9 mouse cellular contexts compared by ENCODE assay signal in the genomic region with DNA sequence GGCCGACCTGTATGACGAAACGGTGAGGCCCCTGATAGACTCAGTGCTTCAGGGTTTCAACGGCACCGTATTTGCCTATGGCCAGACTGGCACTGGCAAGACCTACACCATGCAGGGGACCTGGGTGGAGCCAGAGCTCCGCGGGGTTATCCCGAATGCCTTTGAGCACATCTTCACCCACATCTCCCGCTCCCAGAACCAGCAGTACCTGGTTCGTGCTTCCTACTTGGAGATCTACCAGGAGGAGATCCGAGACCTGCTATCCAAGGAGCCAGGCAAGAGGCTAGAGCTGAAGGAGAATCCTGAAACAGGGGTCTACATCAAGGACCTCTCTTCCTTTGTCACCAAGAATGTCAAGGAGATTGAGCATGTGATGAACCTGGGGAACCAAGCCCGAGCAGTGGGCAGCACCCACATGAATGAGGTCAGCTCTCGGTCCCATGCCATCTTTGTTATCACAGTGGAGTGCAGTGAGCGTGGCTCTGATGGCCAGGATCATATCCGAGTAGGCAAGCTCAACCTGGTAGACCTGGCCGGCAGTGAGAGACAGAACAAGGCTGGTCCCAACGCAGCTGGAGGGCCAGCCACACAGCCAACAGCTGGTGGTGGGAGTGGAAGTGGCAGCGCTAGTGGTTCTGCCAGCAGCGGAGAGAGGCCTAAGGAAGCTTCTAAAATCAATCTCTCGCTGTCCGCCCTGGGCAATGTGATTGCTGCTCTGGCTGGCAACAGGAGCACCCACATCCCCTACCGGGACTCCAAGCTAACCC. TPM values are rescaled to one million over a fixed set of nuclear protein-coding genes. Genes with fewer than 3 reads are reported as not detected.
DNase-seq lines count a peak whose midpoint lies in the region; ATAC-seq and TF ChIP-seq lines count a peak whose summit lies in the region.
"Had no signal": no experiment of that assay in that cellular context is flagged by ENCODE, and none has a peak within 500 bp of the region (broad histone marks: within the 10 kb centered on the region; RNA-seq: fewer than 3 reads in every experiment).

No protein-coding gene starts in this region.

- H3K27me3 ChIP-seq in heart, embryonic 11.5 days (ENCODE audit: control insufficient read depth, insufficient read depth, low read length): no peaks in the 10 kb centered on the region
- H3K27me3 ChIP-seq in ES-Bruce4 (ENCODE audit: control insufficient read depth, insufficient read depth, low read length, poor library complexity, severe bottlenecking): no peaks in the 10 kb centered on the region
- no peaks in the 10 kb centered on the region for H3K27me3 ChIP-seq in forebrain, embryonic 15.5 days
- peaks cover 26% of the 10 kb centered on the region for H3K27me3 ChIP-seq in liver, embryonic 15.5 days
- H3K27me3 ChIP-seq: CH12.LX had no signal

- TF ChIP-seq EP300 in ES-Bruce4 (IDR thresholded peaks at IDR 0.05; ENCODE audit: insufficient read depth, low read depth, low read length): no peak

- 61% methylated on average over 22 of the region's 22 CpGs for WGBS in heart, embryonic 11.5 days (ENCODE audit: insufficient replicate concordance)
- WGBS in forebrain, embryonic 15.5 days: 60% methylated on average over 22 of the region's 22 CpGs
- 60% methylated on average over 22 of the region's 22 CpGs for WGBS in liver, embryonic 15.5 days (ENCODE audit: insufficient replicate concordance)

- ATAC-seq in heart, embryonic 11.5 days (replicated peaks; ENCODE audit: insufficient number of reproducible peaks, low FRiP score, low TSS enrichment): peak; percentile 8; the same call in 1 of the 2 replicates
- ATAC-seq in forebrain, embryonic 15.5 days (replicated peaks): peak; percentile 11; the same call in 1 of the 2 replicates
- ATAC-seq in liver, embryonic 15.5 days (ENCODE audit: insufficient read depth): no peak
- ATAC-seq in erythroblast, adult 5-6 weeks (replicated peaks; ENCODE audit: low FRiP score, poor library complexity, severe bottlenecking): no peak

- peaks cover 3% of the 10 kb centered on the region; the same call in 1 of the 2 replicates for H3K36me3 ChIP-seq in heart, embryonic 11.5 days (ENCODE audit: control insufficient read depth, insufficient read depth, low read length)
- H3K36me3 ChIP-seq in ES-Bruce4 (ENCODE audit: control insufficient read depth, insufficient read depth, low read length, poor library complexity, severe bottlenecking): no peaks in the 10 kb centered on the region
- H3K36me3 ChIP-seq in forebrain, embryonic 15.5 days: peaks cover 17% of the 10 kb centered on the region
- H3K36me3 ChIP-seq in liver, embryonic 15.5 days (replicated peaks): no peaks in the 10 kb centered on the region

- DNase-seq in heart, postnatal 25 days (ENCODE audit: low spot score): no peak
- no peak for DNase-seq in urinary bladder, adult 2 months (ENCODE audit: low spot score)
- no peak for DNase-seq in adrenal gland, adult 8-10 months

- no peak overlapping the region for H3K27ac ChIP-seq in heart, embryonic 11.5 days (ENCODE audit: low read depth, low read length)
- no peak overlapping the region for H3K27ac ChIP-seq in ES-Bruce4 (ENCODE audit: insufficient read depth, low read length)
- peak overlapping the region; percentile 97 for H3K27ac ChIP-seq in forebrain, embryonic 15.5 days (replicated peaks)
- no peak overlapping the region for H3K27ac ChIP-seq in liver, embryonic 15.5 days (replicated peaks)

- peak overlapping the region; percentile 79; the same call in 1 of the 2 replicates for H3K9ac ChIP-seq in heart, embryonic 11.5 days (ENCODE audit: low read depth, low read length)
- peak overlapping the region; percentile 62 for H3K9ac ChIP-seq in ES-Bruce4 (ENCODE audit: low read depth, poor library complexity, severe bottlenecking)
- peak overlapping the region; percentile 97 for H3K9ac ChIP-seq in forebrain, embryonic 15.5 days (replicated peaks)
- H3K9ac ChIP-seq in liver, embryonic 15.5 days: no peak overlapping the region

- intact Hi-C loops in heart, postnatal 25 days (cut with DNase I): no loop called here

- H3K4me1 ChIP-seq in heart, embryonic 11.5 days (ENCODE audit: control insufficient read depth, insufficient read depth, low read length): peaks cover 14% of the 10 kb centered on the region; the same call in 1 of the 2 replicates
- peaks cover 1% of the 10 kb centered on the region for H3K4me1 ChIP-seq in ES-Bruce4 (ENCODE audit: control insufficient read depth, insufficient read depth, low read length)
- H3K4me1 ChIP-seq in forebrain, embryonic 15.5 days: peaks cover 58% of the 10 kb centered on the region
- peaks cover 14% of the 10 kb centered on the region; the same call in 1 of the 2 replicates for H3K4me1 ChIP-seq in liver, embryonic 15.5 days (replicated peaks)

- peak overlapping the region; percentile 72 for H3K4me2 ChIP-seq in heart, embryonic 11.5 days
- peak overlapping the region; percentile 82 for H3K4me2 ChIP-seq in forebrain, embryonic 15.5 days (replicated peaks)
- H3K4me2 ChIP-seq in liver, embryonic 15.5 days: peak overlapping the region; percentile 81

- 0 out of 2 replicates have a peak, but pooled peaks cover 4% of the 10 kb centered on the region for H3K9me3 ChIP-seq in heart, embryonic 11.5 days (replicated peaks; ENCODE audit: control insufficient read depth, low read length)
- H3K9me3 ChIP-seq in ES-Bruce4 (replicated peaks; ENCODE audit: control insufficient read depth, insufficient read depth, low read length, poor library complexity, severe bottlenecking): no peaks in the 10 kb centered on the region
- H3K9me3 ChIP-seq in forebrain, embryonic 15.5 days: peaks cover 7% of the 10 kb centered on the region; the same call in 1 of the 2 replicates
- H3K9me3 ChIP-seq in liver, embryonic 15.5 days (replicated peaks): no peaks in the 10 kb centered on the region

- H3K4me3 ChIP-seq in heart, embryonic 11.5 days (ENCODE audit: low read depth, low read length): peak overlapping the region; percentile 81
- peak overlapping the region; percentile 87 for H3K4me3 ChIP-seq in ES-Bruce4 (ENCODE audit: low read depth, low read length)
- peak overlapping the region; percentile 83 for H3K4me3 ChIP-seq in forebrain, embryonic 15.5 days
- peak overlapping the region; percentile 67 for H3K4me3 ChIP-seq in liver, embryonic 15.5 days (replicated peaks)

- no peak for TF ChIP-seq CTCF in ES-Bruce4 (IDR thresholded peaks at IDR 0.05; ENCODE audit: low read depth, low read length)

- TF ChIP-seq POLR2A in ES-Bruce4 (IDR thresholded peaks at IDR 0.05; ENCODE audit: insufficient read depth, low read length): no peak

RNA-seq across cellular contexts. Expression of a gene that starts 1.4 kb away (rescaled TPM):
- 5.9 and 8.7 TPM in 2 replicates for polyA plus RNA-seq in heart, embryonic 11.5 days (2014; fragmentation: Nextera tagmentation; extraction: Ambion mirVana)
- 1 to 10 TPM; 3.8 to 4.4 TPM for total RNA-seq in heart, postnatal 25 days (2021)
- 13.1 and 15.1 TPM in 2 replicates for polyA plus RNA-seq in ES-Bruce4 (2011; ENCODE audit: insufficient read depth, insufficient read length, low read depth, missing spikeins)
- polyA plus RNA-seq in forebrain, embryonic 15.5 days (2015; fragmentation: Nextera tagmentation; extraction: Ambion mirVana): 104 and 106 TPM in 2 replicates
- 0.76 and 0.81 TPM in 2 replicates for polyA plus RNA-seq in liver, embryonic 15.5 days (2015; fragmentation: Nextera tagmentation; extraction: Ambion mirVana)
- 9.1 and 9.9 TPM in 2 replicates for polyA plus RNA-seq in urinary bladder, adult 2 months (2012; rRNA removed)
- total RNA-seq in erythroblast, adult 5-6 weeks (2015; ENCODE audit: low replicate concordance): not detected in 2 replicates
- 1.5 and 1.8 TPM in 2 replicates for total RNA-seq in erythroblast, adult 5-6 weeks (2017; ENCODE audit: low replicate concordance)
- total RNA-seq in adrenal gland, adult 8-10 months (2022): 10 to 100 TPM; 32.7 to 53.6 (median 38.6) TPM

RNA-seq across cellular contexts. Expression of a gene that starts 56.6 kb away (rescaled TPM):
- 68.9 and 70.6 TPM in 2 replicates for polyA plus RNA-seq in heart, embryonic 11.5 days (2014; fragmentation: Nextera tagmentation; extraction: Ambion mirVana)
- total RNA-seq in heart, postnatal 25 days (2021): 100 to 1,000 TPM; 120 to 135 TPM
- polyA plus RNA-seq in ES-Bruce4 (2011; ENCODE audit: insufficient read depth, insufficient read length, low read depth, missing spikeins): 85.4 and 93.9 TPM in 2 replicates
- 142 and 149 TPM in 2 replicates for polyA plus RNA-seq in forebrain, embryonic 15.5 days (2015; fragmentation: Nextera tagmentation; extraction: Ambion mirVana)
- 45.3 and 45.7 TPM in 2 replicates for polyA plus RNA-seq in liver, embryonic 15.5 days (2015; fragmentation: Nextera tagmentation; extraction: Ambion mirVana)
- polyA plus RNA-seq in urinary bladder, adult 2 months (2012; rRNA removed): 122 and 124 TPM in 2 replicates
- total RNA-seq in erythroblast, adult 5-6 weeks (2015; ENCODE audit: low replicate concordance): 121 and 138 TPM in 2 replicates
- 157 and 179 TPM in 2 replicates for total RNA-seq in erythroblast, adult 5-6 weeks (2017; ENCODE audit: low replicate concordance)
- total RNA-seq in adrenal gland, adult 8-10 months (2022): 100 to 1,000 TPM; 179 to 239 (median 190) TPM

Comparison
In these comparisons a context has a peak if more than half of its experiments do, and no peak if none do; other contexts are left out.
1. ATAC-seq: peak in heart, embryonic 11.5 days (single experiment) and forebrain, embryonic 15.5 days (single experiment); none in liver, embryonic 15.5 days (single experiment) and erythroblast, adult 5-6 weeks (single experiment).
2. Peak in every context shown above with its lines, with median percentiles within 50 percentile points of each other: H3K4me2 ChIP-seq and H3K4me3 ChIP-seq.